Mouse (Mus musculus) right cerebral cortex, postnatal 36 days (tissue): ENCODE data around the gene Arl8b.

ENCODE experiments used
- DNase-seq, 2 experiments: peaks; one replicate each; pipeline ENCODE4 v3.0.0; 2022; ENCODE audit warnings: low spot score in 2 of 2, mixed read lengths in 1 of 2

Arl8b gene

GRCm38 (mm10) chr6:108782526-108783183 is at the start of gene Arl8b:
Gene Arl8b (plus strand): TSS chr6:108783099.
- DNase-seq, result peak; percentile 88 to 89

- peak; percentile 74 for DNase-seq
Measured at GRCm38 (mm10) chr6:108735910-108736750, 46.8 kb upstream of the Arl8b start.

- peak; percentile 27 to 36 for DNase-seq
Measured at GRCm38 (mm10) chr6:108738463-108739203, 44.3 kb upstream of the Arl8b start.

- no peak for DNase-seq
Measured at GRCm38 (mm10) chr6:108740579-108740978, 42.3 kb upstream of the Arl8b start.

- DNase-seq, result no peak
Measured at GRCm38 (mm10) chr6:108743730-108744129, 39.2 kb upstream of the Arl8b start.

- DNase-seq, result no peak
Measured at GRCm38 (mm10) chr6:108751324-108751723, 31.6 kb upstream of the Arl8b start.

- DNase-seq, result peak; percentile 24 to 47
Measured at GRCm38 (mm10) chr6:108752395-108752794, 30.5 kb upstream of the Arl8b start.

- DNase-seq, result no peak
Measured at GRCm38 (mm10) chr6:108753536-108753935, 29.4 kb upstream of the Arl8b start.

GRCm38 (mm10) chr6:108754376-108754775 is 28.5 kb upstream of the Arl8b start:
- DNase-seq, result no peak

- DNase-seq, result no peak
Measured at GRCm38 (mm10) chr6:108755936-108756335, 27.0 kb upstream of the Arl8b start.

- no peak for DNase-seq
Measured at GRCm38 (mm10) chr6:108758997-108759697, 23.8 kb upstream of the Arl8b start.

GRCm38 (mm10) chr6:108759698-108760039 is 23.2 kb upstream of the Arl8b start:
- no peak for DNase-seq

GRCm38 (mm10) chr6:108770880-108771279 is 12.0 kb upstream of the Arl8b start:
- no peak for DNase-seq

- DNase-seq, result peak; percentile 66 to 69
Measured at GRCm38 (mm10) chr6:108772913-108773312, 10.0 kb upstream of the Arl8b start.

- no peak for DNase-seq
Measured at GRCm38 (mm10) chr6:108773480-108773879, 9.4 kb upstream of the Arl8b start.

- no peak for DNase-seq
Measured at GRCm38 (mm10) chr6:108776274-108776673, 6.6 kb upstream of the Arl8b start.

GRCm38 (mm10) chr6:108777560-108778287 is 5.2 kb upstream of the Arl8b start:
- DNase-seq, result no peak

- DNase-seq, result no peak
Measured at GRCm38 (mm10) chr6:108778399-108778798, 4.5 kb upstream of the Arl8b start.

- DNase-seq, result no peak
Measured at GRCm38 (mm10) chr6:108781865-108782264, 1.0 kb upstream of the Arl8b start.

- DNase-seq, result peak in 1 of 2 experiments; percentile 14
Measured at GRCm38 (mm10) chr6:108783184-108783881, 434 bp downstream of the Arl8b start.
